Mouse (Mus musculus): ENCODE results near the gene Ndufa4.

DNA sequence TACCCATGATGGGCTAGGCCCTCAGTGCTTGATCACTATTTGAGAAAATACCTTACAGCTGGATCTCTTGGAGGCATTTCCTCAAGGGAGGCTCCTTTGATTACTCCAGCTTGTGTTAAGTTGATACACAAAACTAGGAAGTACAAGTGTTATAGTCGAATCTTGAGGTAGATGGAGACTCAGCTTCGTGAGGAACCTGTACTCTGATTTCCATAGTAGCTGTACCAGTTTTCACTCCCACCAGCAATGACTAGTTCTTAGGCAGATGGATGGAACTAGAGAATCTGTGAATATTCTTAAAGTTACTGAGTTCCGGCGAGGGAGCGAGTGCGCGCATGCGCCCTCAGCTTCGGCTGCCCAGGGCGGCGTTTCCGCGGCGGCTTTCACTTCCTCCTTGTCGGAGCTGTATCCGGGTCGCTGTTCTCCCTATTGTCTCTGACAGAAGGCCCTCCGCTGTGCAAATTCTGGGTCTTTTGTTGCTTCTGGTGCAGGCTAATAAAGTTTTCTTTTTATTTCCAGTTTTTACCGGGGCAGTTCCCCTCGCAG lies 18.3 kb upstream of the Ndufa4 start:
- TF ChIP-seq CTCF (IDR thresholded peaks at IDR 0.05; ENCODE audit: low read depth, low read length) = no peak
- TF ChIP-seq POLR2A (IDR thresholded peaks at IDR 0.05; ENCODE audit: insufficient read depth, low read length) = peak; percentile 24
- no peak for TF ChIP-seq EP300 (IDR thresholded peaks at IDR 0.05; ENCODE audit: insufficient read depth, low read depth, low read length)
